Mouse (Mus musculus): Measurements from ENCODE around the gene Fcho2.

- TF ChIP-seq HCFC1 (IDR thresholded peaks at IDR 0.05; ENCODE audit: borderline replicate concordance, insufficient read depth, low read length) = no peak
- TF ChIP-seq ZC3H11A (IDR thresholded peaks at IDR 0.05; ENCODE audit: borderline replicate concordance, low read depth, low read length) = no peak
Measured at GRCm38 (mm10) chr13:98729271-98730062, 85.8 kb downstream of the Fcho2 start.

All from ES-E14 (cell line).